Mouse (Mus musculus) left cerebral cortex, adult 8-10 months (tissue): ENCODE data around the gene Paf1. TPM values are rescaled to one million over a fixed set of nuclear protein-coding genes. Genes with fewer than 3 reads are reported as not detected.

Source experiments
- DNase-seq, 2 experiments: peaks; one replicate each; pipeline ENCODE4 v3.0.0; 2022; ENCODE audit warnings: low spot score in 2 of 2
- total RNA-seq, 4 experiments: library from RNA; stranded (reverse); gene quantifications; 2 replicates each; pipeline ENCODE4 v1.2.4; 2022

Paf1 gene
- 10 to 100 TPM; 51.1 to 77.7 (median 63.9) TPM for total RNA-seq

DNA sequence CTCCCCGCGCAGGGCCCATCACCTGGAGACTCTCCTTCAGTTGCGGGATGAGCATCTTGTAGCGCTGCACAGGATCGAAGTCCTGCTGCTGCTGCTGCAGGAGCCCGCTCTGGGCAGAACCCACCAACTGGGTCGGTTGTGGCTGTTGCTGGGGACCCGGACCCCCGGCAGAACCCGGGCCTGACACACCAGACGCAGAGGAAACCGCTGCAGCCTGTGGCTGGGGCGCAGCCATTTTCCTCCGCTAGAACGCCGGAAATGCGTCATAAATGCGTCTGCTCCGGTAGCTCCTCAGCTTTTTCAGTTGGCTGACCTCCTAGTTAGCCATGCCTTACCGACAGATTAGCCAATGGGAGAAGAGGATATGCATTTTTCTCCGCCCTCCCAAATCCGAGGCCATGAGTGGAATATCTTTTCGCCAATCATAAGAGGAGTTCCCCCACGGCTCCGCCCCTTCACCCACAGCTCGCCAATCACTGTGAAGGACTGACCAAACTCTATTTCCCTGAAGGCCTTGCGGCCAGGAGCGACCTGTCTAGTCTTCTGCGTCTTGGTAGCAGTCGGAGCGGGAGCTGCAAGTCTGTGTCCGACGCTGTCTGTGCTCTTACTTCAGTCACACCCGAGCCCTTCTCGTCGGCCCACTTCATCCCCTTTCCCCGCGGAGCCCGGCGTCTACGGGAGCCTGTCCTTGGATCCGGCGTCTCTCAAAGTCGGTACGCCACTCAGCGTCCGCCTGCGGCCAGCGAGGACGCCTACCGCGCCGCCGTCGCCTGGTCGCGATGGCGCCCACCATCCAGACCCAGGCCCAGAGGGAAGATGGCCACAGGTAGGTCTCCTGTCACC is at the start of gene Paf1, which contains the start of gene Med29:
Gene Paf1 (plus strand): TSS at position 523 of the 843 bp plus-strand sequence.
Gene Med29 (minus strand): TSS at position 280 of the 843 bp plus-strand sequence.
- peak; percentile 93 to 99 for DNase-seq

GRCm38 (mm10) chr7:28344637-28345036 is 48.1 kb upstream of the Paf1 start:
- peak in 1 of 2 experiments; percentile 34 for DNase-seq

DNA sequence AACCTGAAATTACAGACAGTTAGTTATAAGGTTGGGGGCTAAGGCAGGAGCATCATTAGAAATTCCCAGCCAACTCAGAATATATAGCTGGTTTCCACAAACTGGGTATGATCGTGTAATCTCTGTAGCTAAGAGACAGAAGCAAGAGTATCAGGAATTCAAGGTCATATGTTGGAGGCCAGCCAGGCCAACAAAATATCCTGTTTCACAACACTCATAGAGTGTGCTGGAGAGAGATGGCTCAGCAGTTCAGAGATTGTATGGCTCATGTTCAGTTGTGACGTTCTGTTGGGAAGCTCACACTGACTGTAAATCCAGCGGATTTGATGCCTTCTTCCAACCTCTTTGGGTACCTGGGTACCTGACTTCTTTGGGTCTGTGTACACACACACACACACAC is 45.0 kb upstream of the Paf1 start:
- no peak for DNase-seq

DNA sequence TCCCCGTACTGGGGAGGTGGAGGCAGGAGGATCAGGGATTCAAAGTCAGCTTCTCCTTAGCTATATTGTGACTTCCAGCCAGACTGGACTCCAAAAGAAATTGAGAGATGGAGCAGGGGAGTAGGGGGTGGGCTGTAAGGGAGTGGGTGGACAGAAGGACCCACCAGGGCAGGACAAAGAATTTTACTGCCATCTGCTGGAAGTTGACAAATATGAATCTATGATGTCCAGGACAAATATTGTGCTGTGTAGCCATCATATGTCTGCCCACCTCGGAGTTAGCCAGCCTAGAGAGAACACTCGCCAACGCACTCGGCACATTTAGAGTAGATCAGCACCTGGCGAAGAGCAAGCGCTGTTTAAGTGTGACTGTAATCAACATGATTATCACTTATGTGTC is 44.1 kb upstream of the Paf1 start:
- no peak for DNase-seq

GRCm38 (mm10) chr7:28350155-28350883 is 42.4 kb upstream of the Paf1 start, which contains the start of gene Rps16:
Gene Rps16 (plus strand): TSS chr7:28350652.
- peak; percentile 93 to 96 for DNase-seq

- no peak for DNase-seq
Measured at GRCm38 (mm10) chr7:28351676-28352191, 41.0 kb upstream of the Paf1 start.

DNA sequence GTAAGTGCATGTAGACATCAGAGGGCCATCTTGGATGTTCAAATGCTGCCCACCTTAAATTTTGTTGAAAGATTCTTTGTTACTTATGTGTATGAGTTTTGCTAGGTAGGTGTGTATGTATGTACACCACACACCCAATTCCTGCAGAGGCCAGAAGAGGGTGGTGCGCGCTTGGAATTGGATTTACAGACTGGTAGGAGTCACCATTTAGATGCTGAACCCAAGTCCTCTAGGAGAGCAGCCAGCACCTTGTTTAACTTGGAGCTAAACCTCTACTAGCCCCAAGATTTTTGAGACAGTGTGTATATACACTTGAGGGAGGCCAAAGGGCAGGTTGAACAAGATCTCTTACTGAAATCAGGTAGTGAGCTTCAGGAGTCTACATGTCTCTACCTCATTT is 39.5 kb upstream of the Paf1 start:
- DNase-seq: no peak

DNA sequence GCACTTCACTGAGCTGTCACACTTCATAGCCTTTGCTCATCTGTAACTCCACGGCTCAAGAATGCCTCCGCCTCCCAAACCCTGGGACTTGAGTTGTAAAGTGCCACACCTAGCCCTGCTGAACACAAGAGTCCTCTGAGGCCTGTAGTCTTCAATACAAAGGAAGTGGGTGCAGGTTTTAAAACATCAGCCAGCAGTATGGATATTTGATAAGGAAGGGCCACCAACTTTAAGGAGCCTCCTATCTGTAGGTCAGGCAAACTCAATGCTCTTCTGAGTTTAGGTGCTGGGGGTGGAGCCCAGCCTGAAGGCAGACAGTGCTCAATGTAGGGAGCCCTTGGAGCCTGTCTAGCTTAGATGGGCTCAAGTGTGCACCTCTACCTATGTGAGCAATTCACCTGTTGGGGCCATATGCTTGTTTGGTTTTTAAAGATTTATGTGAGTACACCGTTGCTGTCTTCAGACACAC is 38.6 kb upstream of the Paf1 start:
- no peak for DNase-seq

DNA sequence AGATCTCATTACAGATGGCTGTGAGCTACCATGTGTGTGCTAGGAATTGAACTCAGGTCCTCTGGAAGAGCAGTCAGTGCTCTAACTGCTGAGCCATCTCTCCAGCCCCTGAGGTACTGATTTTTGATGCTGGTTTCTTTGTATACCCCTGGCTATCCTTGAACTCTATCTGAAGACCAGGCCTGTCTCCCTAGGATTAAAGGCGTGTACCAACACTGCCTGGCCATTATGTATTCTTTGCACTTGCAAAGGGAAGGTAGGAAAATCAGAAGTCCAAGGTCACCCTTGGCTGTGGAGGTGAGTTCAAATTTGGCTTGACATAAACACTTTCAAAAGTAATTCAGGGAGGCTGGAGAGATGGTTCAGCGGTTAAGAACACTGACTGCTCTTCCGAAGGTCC is 38.2 kb upstream of the Paf1 start:
- no peak for DNase-seq

- no peak for DNase-seq
Measured at GRCm38 (mm10) chr7:28355221-28355620, 37.5 kb upstream of the Paf1 start.

DNA sequence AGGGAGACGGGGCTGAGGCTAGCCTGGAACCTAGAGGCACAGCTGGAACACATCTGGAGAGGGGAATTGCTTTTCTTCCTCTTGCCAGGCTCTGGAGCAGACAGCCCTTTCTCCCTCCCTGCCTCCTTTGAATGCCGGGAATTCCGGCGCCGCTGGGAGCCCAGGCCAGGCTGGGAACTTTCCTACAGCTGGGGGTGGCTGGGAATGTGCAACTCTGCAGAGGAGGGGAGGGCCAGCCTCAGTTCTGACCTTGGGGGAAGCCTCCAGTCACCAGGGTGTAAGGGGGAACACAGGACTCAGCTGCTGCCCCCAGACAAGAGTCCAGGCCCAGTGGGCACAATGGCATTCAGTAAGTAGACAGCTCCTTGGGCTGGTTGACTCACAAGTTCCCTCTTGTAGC is 35.8 kb upstream of the Paf1 start:
- DNase-seq: no peak

DNA sequence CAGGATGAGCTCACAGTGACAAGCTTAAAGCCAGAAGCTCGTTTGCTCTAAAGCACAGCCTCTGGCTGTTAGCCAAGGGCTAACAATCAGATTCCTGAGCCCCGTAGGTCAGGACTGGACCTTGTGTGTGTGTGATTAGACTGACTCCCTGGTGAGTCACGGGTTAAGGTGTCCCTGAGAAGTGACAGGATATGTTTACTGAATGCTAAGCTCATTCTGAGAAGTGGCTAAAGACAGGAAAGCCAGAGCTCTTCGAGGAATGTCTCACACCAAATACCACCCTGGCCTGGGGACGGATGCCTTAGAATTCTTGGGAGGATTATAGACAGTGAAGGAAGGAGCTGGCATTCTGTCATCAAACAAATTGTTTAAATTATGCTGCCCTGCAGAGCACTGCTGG is 34.8 kb upstream of the Paf1 start:
- no peak for DNase-seq

GRCm38 (mm10) chr7:28358431-28358830 is 34.3 kb upstream of the Paf1 start:
- no peak for DNase-seq

DNA sequence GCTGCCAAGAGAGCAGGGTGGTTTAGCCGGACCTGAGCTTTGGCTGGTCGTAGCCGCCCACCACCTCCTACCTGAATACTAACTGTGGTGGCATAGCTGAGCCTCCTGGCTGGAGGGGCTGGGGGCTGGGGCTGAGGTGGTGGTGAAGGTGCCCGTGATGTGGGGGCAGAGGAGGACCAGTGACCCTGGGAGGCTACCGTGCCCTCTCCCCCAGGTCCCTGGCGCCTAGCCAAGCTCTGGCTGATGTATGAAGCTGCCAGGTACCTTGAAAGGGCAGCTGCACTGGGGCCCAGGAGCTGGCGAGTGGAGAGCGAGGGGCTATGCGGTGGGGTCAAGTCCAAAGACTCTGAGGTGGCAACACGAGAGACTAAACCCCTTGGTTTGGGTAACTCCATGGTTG is 32.9 kb upstream of the Paf1 start:
- no peak for DNase-seq

DNA sequence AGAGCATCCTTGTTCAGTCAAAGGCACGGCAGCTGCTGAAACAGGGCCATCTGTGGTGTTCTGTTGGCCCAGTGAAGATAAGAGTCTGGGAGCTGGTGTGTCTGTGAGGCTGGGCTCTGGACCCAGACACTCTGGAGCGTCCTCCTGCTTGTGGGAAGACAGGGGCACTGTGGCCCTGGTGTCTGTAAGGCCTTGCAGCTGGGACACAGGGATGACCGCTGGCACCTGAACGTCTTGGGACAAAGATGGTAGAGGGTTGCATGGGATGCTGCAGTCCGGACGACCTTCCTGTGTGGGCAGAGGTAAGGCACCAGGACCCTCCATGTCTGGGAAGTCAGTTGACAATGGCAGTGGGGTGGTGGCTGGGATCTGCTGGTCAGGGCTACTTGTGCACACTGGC is 32.5 kb upstream of the Paf1 start:
- DNase-seq: no peak

DNA sequence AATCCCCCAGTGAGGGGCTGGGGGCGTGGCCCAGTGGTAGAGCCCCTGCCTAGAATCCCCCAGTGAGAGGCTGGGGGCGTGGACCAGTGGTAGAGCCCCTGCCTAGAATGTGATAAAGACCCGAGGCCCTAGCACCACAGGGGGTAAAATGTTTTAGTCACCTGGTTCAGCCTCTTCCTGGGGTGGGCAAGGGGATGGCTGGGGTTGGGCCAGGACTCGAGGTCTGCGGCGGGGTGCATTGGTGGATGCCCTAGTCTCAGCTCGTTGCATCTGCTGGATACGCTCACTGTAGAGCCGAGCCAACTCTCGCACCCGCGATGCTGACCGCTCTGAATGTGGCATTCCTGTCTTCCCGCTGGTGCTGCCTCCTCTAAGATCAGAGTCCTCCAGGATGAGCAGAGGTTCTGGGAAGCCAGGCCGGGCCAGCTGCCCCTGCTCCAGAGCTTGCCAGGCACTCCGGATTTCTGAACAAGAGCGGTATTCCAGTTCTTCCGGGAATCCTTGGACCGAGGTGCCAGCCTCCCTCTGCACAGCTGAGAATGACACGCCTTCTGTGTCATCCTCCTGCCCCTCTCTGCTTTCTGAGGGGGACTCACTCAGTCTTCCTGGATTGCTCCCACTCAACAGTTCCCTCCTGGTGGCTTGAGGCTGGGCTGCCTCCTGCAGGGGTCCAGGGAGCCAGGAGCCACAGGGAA is 31.0 kb upstream of the Paf1 start:
- DNase-seq: no peak

DNA sequence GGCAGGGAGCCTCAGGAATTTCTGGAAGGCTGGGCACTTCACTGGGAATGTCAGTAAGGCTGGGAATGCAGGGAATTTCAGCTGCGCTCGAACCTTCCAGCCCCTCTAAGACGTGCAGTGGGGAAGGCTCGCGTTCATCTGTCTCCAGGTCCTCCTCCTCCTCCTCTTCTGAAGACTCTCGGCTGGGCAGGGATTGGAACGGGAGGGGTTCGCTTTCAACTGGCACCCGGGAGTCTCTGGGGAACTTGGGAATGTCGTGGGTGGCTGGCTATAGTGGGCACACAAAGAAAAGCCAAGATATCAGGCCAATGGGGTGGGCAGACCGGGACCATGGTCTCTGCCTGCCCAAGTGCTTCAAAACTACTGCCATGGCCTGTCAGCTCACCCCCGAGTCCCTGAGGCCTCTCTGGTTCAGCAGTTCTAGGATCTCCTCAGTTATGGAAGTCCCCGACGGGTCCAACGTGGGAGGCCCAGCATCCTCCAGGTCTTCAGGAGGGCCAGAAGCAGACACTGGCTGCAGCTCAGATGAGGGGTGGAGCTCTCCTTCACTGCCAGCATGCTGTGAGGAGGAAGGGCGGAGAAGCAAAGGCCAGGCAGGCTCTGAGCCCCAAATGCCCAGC is 30.2 kb upstream of the Paf1 start:
- DNase-seq: no peak

DNA sequence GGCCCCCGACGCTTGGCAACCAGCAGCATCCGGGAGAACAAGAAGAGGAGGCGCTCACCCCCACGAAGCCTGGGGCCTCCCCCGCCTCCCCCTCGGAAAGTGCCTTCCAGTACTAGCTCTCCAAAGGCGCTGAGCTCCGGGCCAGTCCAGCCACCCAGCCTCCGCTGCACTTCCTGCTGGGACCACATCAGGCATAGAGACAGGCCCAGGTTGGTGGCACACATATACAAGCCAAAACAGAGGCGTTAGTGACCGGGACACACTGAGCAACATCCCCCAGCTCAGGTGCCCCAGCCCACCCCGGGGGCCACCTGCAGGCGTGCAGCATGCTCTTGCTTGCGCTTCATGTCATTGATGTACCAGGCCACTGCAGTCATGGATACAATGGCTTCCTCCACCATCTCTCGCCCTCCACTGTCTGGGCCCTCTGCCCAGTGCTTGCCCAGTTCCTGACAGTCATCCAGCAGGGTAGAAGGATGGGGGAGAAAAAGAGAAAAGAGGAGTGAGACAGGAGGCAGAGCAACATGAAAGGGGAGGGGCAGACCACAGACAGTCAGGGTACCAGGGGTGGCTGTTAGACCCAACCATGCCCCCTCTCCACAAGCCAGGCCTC is 25.0 kb upstream of the Paf1 start:
- no peak for DNase-seq

- DNase-seq: no peak
Measured at GRCm38 (mm10) chr7:28368276-28368920, 24.4 kb upstream of the Paf1 start.

GRCm38 (mm10) chr7:28370051-28370450 is 22.7 kb upstream of the Paf1 start:
- no peak for DNase-seq
